Mouse (Mus musculus): ENCODE data around the gene Ccdc138.

DNA sequence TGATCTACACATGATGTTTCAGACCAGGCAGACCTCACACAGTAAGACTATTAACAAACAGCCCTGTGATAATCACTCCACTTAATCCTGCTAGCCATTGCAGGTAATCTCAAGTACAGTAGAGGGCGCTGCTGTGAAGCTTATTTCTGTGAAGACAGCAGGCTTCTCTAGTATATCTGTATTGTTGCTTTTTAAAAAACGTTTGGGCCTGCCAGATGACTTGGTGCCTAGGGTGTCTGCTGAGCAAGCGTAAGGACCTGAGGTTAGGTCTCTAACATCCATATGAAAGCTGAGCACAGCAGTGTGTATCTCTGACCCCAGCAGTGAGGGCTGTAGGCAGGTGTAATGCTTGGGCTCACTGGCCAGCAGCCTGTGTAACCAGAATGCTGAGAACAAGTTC, 62.2 kb downstream of the Ccdc138 start:
- 0 out of 2 replicates have a peak, but pooled peaks have one; percentile 6 for TF ChIP-seq CTCF (conservative IDR thresholded peaks at IDR 0.05; ENCODE audit: insufficient read depth, insufficient read length, low read depth, low read length)
- TF ChIP-seq POLR2A (IDR thresholded peaks at IDR 0.05; ENCODE audit: low read depth, low read length): no peak
